Mouse (Mus musculus) CD4-positive, CD25-positive, alpha-beta regulatory T cell, adult 2 months (primary cell): ENCODE results near the gene Myo9b.
A peak's percentile ranks its signal among the peaks of the same experiment; 100 is the strongest.
"Not testable (repeated sequence)": the region's sequence is repeated elsewhere in the genome, so short reads cannot be mapped to it uniquely, and the experiment has no call there.

Experiments
- DNase-seq: peaks from one replicate; pipeline ENCODE4 v3.0.0-alpha.2; 2012; ENCODE audit warnings: low read depth, low spot score

Myo9b gene

GRCm38 (mm10) chr8:71296784-71297183 lies 24.3 kb downstream of the Myo9b start:
- DNase-seq, result no peak

GRCm38 (mm10) chr8:71297439-71297838 lies 24.9 kb downstream of the Myo9b start:
- DNase-seq, result no peak

GRCm38 (mm10) chr8:71299716-71300115 lies 27.2 kb downstream of the Myo9b start:
- no peak for DNase-seq

GRCm38 (mm10) chr8:71302788-71303187 lies 30.3 kb downstream of the Myo9b start:
- no peak for DNase-seq

GRCm38 (mm10) chr8:71303632-71304031 lies 31.1 kb downstream of the Myo9b start:
- no peak for DNase-seq

- no peak for DNase-seq
Measured at GRCm38 (mm10) chr8:71305988-71306387, 33.5 kb downstream of the Myo9b start.

- DNase-seq, result no peak
Measured at GRCm38 (mm10) chr8:71307371-71307770, 34.9 kb downstream of the Myo9b start.

- DNase-seq, result no peak
Measured at GRCm38 (mm10) chr8:71307913-71308312, 35.4 kb downstream of the Myo9b start.

GRCm38 (mm10) chr8:71310446-71310845 lies 37.9 kb downstream of the Myo9b start:
- no peak for DNase-seq

GRCm38 (mm10) chr8:71312700-71313099 lies 40.2 kb downstream of the Myo9b start:
- no peak for DNase-seq

- no peak for DNase-seq
Measured at GRCm38 (mm10) chr8:71313951-71314350, 41.4 kb downstream of the Myo9b start.

- no peak for DNase-seq
Measured at GRCm38 (mm10) chr8:71315972-71316371, 43.5 kb downstream of the Myo9b start.

- no peak for DNase-seq
Measured at GRCm38 (mm10) chr8:71316486-71317031, 44.0 kb downstream of the Myo9b start.

- DNase-seq, result not testable (repeated sequence)
Measured at GRCm38 (mm10) chr8:71318610-71319009, 46.1 kb downstream of the Myo9b start.

GRCm38 (mm10) chr8:71319760-71320159 lies 47.2 kb downstream of the Myo9b start:
- not testable (repeated sequence) for DNase-seq

GRCm38 (mm10) chr8:71322939-71323338 lies 50.4 kb downstream of the Myo9b start:
- no peak for DNase-seq

GRCm38 (mm10) chr8:71324848-71325247 lies 52.3 kb downstream of the Myo9b start:
- peak; percentile 64 for DNase-seq

GRCm38 (mm10) chr8:71337834-71338233 lies 65.3 kb downstream of the Myo9b start:
- DNase-seq, result not testable (repeated sequence)

- peak; percentile 61 for DNase-seq
Measured at GRCm38 (mm10) chr8:71340625-71341024, 68.1 kb downstream of the Myo9b start.

- DNase-seq, result no peak
Measured at GRCm38 (mm10) chr8:71346581-71346980, 74.1 kb downstream of the Myo9b start.

- no peak for DNase-seq
Measured at GRCm38 (mm10) chr8:71351117-71351516, 78.6 kb downstream of the Myo9b start.

GRCm38 (mm10) chr8:71351520-71351919 lies 79.0 kb downstream of the Myo9b start:
- no peak for DNase-seq

- DNase-seq, result no peak
Measured at GRCm38 (mm10) chr8:71358026-71358425, 85.5 kb downstream of the Myo9b start.
